ENCODE assay signal across 18 mouse cellular contexts in the genomic region with DNA sequence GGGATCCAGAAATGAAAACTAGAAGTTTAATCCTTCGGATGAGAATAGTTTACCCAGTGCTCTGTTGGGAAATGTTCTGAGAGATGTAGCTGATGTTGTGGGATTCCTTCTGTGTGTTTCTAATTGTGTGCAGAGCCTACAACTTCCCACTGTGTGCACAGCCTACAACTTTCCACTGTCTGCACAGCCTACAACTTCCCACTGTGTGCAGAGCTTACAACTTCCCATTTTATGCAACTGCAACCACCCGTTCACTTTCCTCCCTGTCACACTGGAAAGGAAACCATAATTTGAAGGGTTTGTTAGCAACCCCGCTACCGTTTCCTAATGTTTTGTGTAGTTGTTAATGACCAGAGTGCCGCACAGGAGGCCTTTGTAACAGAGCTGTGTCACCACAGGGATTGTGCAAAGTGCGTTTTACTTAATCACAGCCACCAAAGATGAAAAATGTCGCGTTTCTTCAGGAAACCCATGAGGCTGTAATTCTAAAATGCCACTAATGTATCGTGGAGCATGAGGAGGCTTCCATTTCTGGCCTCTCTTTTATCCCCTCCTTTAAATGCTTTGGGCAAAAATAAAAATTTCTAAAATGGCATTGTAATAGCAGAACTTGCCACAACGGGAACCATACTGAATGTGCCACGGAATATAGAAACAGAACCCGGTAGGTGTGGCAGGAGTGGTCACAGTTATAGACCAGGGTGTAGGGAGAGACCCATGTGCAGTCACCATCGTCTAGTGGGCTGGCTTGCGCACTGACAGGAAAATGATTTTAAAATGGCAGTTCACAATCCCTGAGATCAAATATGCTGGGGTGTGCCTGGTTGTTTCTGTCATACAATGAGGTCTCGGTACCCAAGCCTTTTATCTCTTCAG.
DNase-seq lines count a peak whose midpoint lies in the region; ATAC-seq and TF ChIP-seq lines count a peak whose summit lies in the region.
"Had no signal": no experiment of that assay in that cellular context is flagged by ENCODE, and none has a peak within 500 bp of the region (broad histone marks: within the 10 kb centered on the region; RNA-seq: fewer than 3 reads in every experiment).

No protein-coding gene starts in this region.

- H3K4me2 ChIP-seq in neural tube, embryonic 13.5 days = no peak overlapping the region
- no peak overlapping the region for H3K4me2 ChIP-seq in liver, embryonic 14.5 days (ENCODE audit: low read depth)
- H3K4me2 ChIP-seq: heart, embryonic 12.5 days had no signal

- no peak overlapping the region for H3K4me3 ChIP-seq in neural tube, embryonic 13.5 days
- no peak overlapping the region for H3K4me3 ChIP-seq in liver, embryonic 14.5 days (ENCODE audit: insufficient read depth in 1 of 2, low read depth in 2 of 2, low read length in 2 of 2)
- H3K4me3 ChIP-seq: heart, embryonic 12.5 days; megakaryocyte, embryonic 14.5 days had no signal

- H3K27me3 ChIP-seq in neural tube, embryonic 13.5 days = no peaks in the 10 kb centered on the region
- no peaks in the 10 kb centered on the region for H3K27me3 ChIP-seq in liver, embryonic 14.5 days (ENCODE audit: control insufficient read depth, insufficient read depth, low read length)
- H3K27me3 ChIP-seq: megakaryocyte, embryonic 14.5 days had no signal

- peaks cover 29% of the 10 kb centered on the region for H3K4me1 ChIP-seq in neural tube, embryonic 13.5 days (replicated peaks)
- no peaks in the 10 kb centered on the region for H3K4me1 ChIP-seq in liver, embryonic 14.5 days (replicated peaks; ENCODE audit: control insufficient read depth in 2 of 2, insufficient read depth in 2 of 2, low read length in 1 of 2)
- H3K4me1 ChIP-seq: heart, embryonic 12.5 days; megakaryocyte, embryonic 14.5 days had no signal

- H3K36me3 ChIP-seq in neural tube, embryonic 13.5 days = no peaks in the 10 kb centered on the region
- H3K36me3 ChIP-seq in liver, embryonic 14.5 days (replicated peaks; ENCODE audit: control insufficient read depth, insufficient read depth, low read depth) = no peaks in the 10 kb centered on the region
- H3K36me3 ChIP-seq: heart, embryonic 12.5 days had no signal

- H3K27ac ChIP-seq in neural tube, embryonic 13.5 days (replicated peaks) = peak overlapping the region; percentile 52; the same call in 1 of the 2 replicates
- no peak overlapping the region for H3K27ac ChIP-seq in liver, embryonic 14.5 days
- H3K27ac ChIP-seq: stomach, postnatal 0 days had no signal

- peak; percentile 71 for DNase-seq in heart, adult 11 months
- no peak for DNase-seq in heart, postnatal 4 days
- no peak for DNase-seq in neural tube, embryonic 10.5 days (ENCODE audit: extremely low spot score, low spot score)
- DNase-seq in liver, embryonic 14.5 days (ENCODE audit: low read depth in 3 of 3, low spot score in 3 of 3) = peak in 1 of 3 experiments; percentile 20
- no peak for DNase-seq in thymus, postnatal 14 days
- no peak for DNase-seq in cerebellum, postnatal 4 days (ENCODE audit: low spot score in 2 of 2)
- DNase-seq: B cell, adult 2 months; cerebellum, adult 9-11 months; gastrocnemius, postnatal 36 days; heart, postnatal 36 days; kidney, adult 18-20 months; layer of hippocampus, postnatal 36 days; right cerebral cortex, postnatal 14 days; thymus, postnatal 36 days had no signal

- WGBS in neural tube, embryonic 13.5 days = 53% methylated on average over 15 of the region's 15 CpGs
- 28% methylated on average over 15 of the region's 15 CpGs for WGBS in liver, embryonic 14.5 days (ENCODE audit: insufficient replicate concordance)

- ATAC-seq in neural tube, embryonic 13.5 days (ENCODE audit: low read depth) = peak; percentile 20; the same call in 1 of the 2 replicates
- ATAC-seq in liver, embryonic 14.5 days (ENCODE audit: insufficient read depth) = peak; percentile 33; the same call in 1 of the 2 replicates

- H3K9me3 ChIP-seq in neural tube, embryonic 13.5 days = no peaks in the 10 kb centered on the region
- H3K9me3 ChIP-seq in liver, embryonic 14.5 days (ENCODE audit: control insufficient read depth, low read length) = no peaks in the 10 kb centered on the region
- H3K9me3 ChIP-seq: heart, embryonic 12.5 days had no signal

- no peak overlapping the region for H3K9ac ChIP-seq in neural tube, embryonic 13.5 days
- H3K9ac ChIP-seq in liver, embryonic 14.5 days (replicated peaks) = no peak overlapping the region
- H3K9ac ChIP-seq: heart, embryonic 12.5 days had no signal

- no peak for TF ChIP-seq CTCF in liver, embryonic 14.5 days (IDR thresholded peaks at IDR 0.05; ENCODE audit: low read depth)

- no peak for TF ChIP-seq EP300 in liver, embryonic 14.5 days (IDR thresholded peaks at IDR 0.05; ENCODE audit: low read depth)
